Mouse (Mus musculus) lung, adult 2 months (tissue): Measurements from ENCODE around the gene Ica1l. TPM values are rescaled to one million over a fixed set of nuclear protein-coding genes. Genes with fewer than 3 reads are reported as not detected.

Experiments
- DNase-seq: peaks from one replicate; pipeline ENCODE4 v3.0.0; 2022
- H3K4me1 ChIP-seq: fragments of 200-500 bp; 2 replicates; pipeline ENCODE4 v1.6.1; 2011; ENCODE audit warnings: low read length; ENCODE audit not compliant: control insufficient read depth, insufficient read depth
- H3K4me3 ChIP-seq: fragments of 200-500 bp; replicated peaks from 2 replicates; pipeline ENCODE3; 2011; ENCODE audit warnings: low read depth, mild to moderate bottlenecking, control low read depth, low read length; ENCODE audit errors: extremely low read depth
- CTCF ChIP-seq: fragments of 200-500 bp; IDR thresholded peaks from 2 replicates; pipeline ENCODE4 v1.5.1; 2011; ENCODE audit warnings: mild to moderate bottlenecking, low read length, control low read depth; ENCODE audit not compliant: insufficient read depth
- POLR2A ChIP-seq: fragments of 200-500 bp; IDR thresholded peaks from 2 replicates; pipeline ENCODE4 v1.6.1; 2011; ENCODE audit warnings: low read depth, mild to moderate bottlenecking, control low read depth, low read length, borderline replicate concordance; ENCODE audit errors: extremely low read depth
- WGBS: fragments of 180-500 bp; shearing (Covaris S2); methylation state at CpG from one replicate; pipeline ENCODE4 v1.1.7; 2018; 5-methylcytosine and 5-hydroxymethylcytosine counted together
- polyA plus RNA-seq: library from polyadenylated mRNA; depleted of rRNA; stranded (reverse); fragments of >200 nt; gene quantifications from 2 replicates; pipeline ENCODE4 v1.2.3, GENCODE M21; 2012; rRNA removed

The Ica1l gene
- polyA plus RNA-seq, 1 experiment = 0.17 TPM

DNA sequence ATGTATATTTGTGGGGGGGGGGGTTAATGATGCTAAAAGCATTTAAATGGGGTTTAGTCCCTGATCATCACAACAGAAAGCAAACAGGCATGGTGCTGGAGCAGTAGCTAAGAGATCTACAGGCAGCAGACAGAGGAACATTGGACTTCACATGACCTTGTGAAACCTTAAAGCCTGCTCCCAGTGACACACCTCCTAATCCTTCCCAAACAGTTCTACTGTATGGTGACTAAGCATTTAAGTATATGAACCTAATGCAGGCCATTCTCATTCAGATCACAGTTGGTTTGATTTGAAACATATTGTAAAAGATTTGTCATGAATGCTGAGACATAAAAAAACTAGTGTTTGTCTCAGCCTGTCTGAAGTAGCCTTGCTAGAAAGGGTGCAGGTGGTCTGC is 56.4 kb downstream of the Ica1l start:
- no peak for TF ChIP-seq CTCF
- no peak for TF ChIP-seq POLR2A
- Histone ChIP-seq H3K4me3 (no peak overlapping the region), H3K4me1 (no peaks in the 10 kb centered on the region; the same call in 1 of the 2 replicates)
- no peak for DNase-seq

DNA sequence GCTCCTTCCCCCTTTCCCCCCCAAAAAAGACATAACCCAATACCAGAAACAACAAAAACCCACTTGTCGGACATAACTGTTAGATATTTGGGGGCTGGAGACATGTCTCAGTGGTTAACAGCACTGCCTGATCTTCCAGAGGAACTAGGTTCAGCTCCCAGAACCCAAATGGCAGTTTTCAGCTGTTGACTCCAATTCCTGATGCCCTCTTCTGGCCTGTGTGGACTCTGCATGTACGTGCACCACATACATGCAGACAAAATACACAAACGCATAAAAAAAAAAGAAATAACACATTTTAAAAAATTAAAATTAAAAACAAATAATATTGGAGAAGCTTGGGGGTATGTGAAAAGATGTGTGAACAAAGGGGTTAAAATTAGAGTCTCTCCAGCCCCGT is 75.7 kb downstream of the Ica1l start:
- DNase-seq = peak; percentile 27
- 88% methylated on average over 4 of the region's 4 CpGs for WGBS
- no peak overlapping the region for H3K4me3 ChIP-seq
- H3K4me1 ChIP-seq = peaks cover 3% of the 10 kb centered on the region
- TF ChIP-seq CTCF (peak; percentile 47), POLR2A (no peak)

DNA sequence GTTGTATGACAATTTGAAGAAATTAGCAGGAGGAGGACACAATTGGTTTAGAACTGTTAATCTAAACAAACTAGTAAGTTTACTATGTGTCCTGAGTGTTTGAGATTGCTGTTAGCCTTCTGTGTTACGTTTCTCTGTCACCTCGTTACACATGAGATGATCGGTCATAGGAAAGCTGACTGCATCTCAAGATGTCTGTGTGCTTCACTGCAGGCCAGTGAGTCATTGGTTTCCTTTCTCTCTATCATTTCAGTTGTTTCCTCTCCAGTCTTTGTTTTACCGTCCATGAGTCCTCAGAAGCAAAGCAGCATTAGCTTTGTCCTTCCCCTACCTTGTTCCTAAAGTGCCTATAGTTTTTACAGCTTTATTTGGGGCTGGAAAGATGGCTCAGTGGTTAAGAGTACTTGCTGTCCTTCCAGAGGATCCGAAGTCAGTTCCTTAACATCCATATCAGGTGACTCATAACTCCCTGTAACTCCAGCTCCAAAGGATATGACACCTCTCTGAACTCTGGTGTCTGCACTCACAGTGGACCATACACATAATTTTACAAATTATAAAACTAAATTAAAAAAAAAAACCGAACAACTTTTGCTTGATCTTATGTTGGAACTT is 76.7 kb downstream of the Ica1l start:
- DNase-seq = no peak
- peaks cover 3% of the 10 kb centered on the region for H3K4me1 ChIP-seq
- no peak for TF ChIP-seq POLR2A
- TF ChIP-seq CTCF = no peak
- 59% methylated on average over 6 of the region's 6 CpGs for WGBS
- H3K4me3 ChIP-seq = no peak overlapping the region

DNA sequence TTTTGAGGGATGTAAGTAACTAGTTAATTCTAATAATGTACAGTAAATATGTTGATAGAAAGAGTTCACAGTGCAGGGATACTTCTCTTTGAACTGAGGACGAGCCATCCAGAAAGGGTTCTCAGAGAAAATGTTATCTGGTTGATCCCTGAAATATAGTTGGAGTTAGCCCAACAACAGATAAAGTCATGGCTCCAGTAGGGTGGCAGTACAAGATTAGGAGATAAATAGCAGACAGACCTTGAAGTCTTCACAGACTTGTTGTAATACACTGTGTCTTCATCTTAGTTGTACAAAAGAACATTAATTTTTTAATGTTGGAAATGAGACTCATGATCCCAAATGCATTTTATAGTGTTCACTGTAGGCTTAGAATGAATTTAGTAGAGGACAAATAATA is 83.0 kb downstream of the Ica1l start:
- WGBS = 69% methylated on average over 1 of the region's 1 CpGs
- no peak for TF ChIP-seq CTCF
- no peak for TF ChIP-seq POLR2A
- H3K4me3 ChIP-seq = no peak overlapping the region
- no peak for DNase-seq
- no peaks in the 10 kb centered on the region for H3K4me1 ChIP-seq

DNA sequence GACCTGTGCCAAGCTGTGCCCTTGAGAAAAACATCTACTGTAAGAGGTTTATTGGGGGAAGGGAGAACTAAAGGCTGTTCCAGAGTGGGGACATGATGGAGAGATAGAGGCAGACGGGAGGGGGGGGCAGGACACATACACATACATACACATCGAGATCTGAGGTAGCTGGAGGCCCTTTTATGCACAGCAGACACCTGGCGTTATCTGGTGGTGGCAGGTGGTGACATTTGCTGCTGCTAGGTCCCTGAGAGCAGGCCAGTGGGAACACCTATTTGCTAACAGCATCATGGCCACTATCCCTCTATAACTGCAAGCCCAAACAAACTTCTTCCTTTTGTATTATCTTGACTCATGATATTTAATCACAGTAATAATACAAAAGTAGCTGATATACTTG is 85.8 kb downstream of the Ica1l start:
- WGBS = 80% methylated on average over 3 of the region's 3 CpGs

DNA sequence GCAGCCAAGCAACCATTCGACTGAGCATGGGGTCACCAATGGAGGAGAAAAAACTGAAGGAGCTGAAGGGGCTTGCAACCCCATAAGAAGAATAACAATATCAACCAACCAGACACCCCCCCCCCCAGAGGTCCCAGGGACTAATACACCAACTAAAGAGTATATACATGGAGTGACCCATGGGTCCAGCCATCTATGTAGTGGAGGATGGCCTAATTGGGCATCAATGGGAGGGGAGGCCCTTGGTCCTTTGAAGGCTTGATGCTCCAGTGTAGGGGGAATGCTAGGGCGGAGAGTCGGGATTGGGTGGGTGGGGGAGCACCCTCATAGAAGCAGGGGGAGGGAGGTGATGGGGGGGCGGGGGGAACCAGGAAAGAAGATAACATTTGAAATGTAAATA is 95.5 kb downstream of the Ica1l start:
- 100% methylated on average over 4 of the region's 4 CpGs for WGBS
- no peak for TF ChIP-seq CTCF
- TF ChIP-seq POLR2A = no peak
- DNase-seq = no peak
- Histone ChIP-seq H3K4me1 (peaks cover 14% of the 10 kb centered on the region), H3K4me3 (no peak overlapping the region)

More for the DNA sequence above, 85.8 kb downstream of the Ica1l start:
- TF ChIP-seq POLR2A (no peak), CTCF (no peak)
- H3K4me3 ChIP-seq = no peak overlapping the region
- DNase-seq = no peak
- no peaks in the 10 kb centered on the region for H3K4me1 ChIP-seq

DNA sequence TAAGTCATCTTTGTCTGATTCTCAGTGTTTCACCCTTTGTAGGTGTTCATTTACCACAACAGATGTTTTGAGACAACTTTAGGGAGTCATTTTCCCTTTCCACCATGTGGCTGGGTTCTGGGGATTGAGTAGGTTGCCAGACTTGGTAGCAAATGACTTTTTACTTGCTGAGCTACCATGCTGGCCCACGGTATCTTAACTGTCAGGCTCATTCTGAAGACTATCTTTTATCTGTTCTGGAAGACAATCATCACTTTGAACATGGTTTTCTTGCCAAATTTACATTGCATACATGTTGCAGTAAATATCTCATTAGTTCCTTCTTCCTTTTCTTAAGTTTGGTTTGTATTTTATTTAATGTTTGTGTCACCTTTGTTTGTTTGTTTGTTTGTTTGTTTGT is 97.0 kb downstream of the Ica1l start:
- WGBS = 32% methylated on average over 1 of the region's 1 CpGs
- no peak for DNase-seq
- Histone ChIP-seq H3K4me3 (no peak overlapping the region), H3K4me1 (peaks cover 23% of the 10 kb centered on the region)
- TF ChIP-seq CTCF = no peak
- TF ChIP-seq POLR2A = no peak

DNA sequence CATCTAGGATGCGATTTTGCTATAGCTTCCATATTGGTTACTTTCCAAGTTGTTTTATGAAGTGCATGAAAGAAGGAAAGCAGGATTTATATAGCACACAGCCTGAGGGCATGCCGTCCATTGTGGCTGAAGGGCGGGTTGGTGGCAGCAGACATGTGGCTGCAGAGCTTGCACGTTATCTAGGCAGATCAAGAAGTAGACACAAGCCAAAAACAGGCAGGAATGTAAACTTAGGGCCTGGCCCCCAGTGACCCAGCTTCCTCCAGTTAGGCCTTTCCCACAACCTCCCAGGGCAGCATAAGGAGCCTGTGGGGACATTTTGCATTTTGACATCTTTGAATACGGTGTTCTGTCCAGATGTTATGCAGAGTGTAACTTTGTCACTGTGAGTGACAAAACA is 99.2 kb downstream of the Ica1l start:
- DNase-seq = no peak
- WGBS = 25% methylated on average over 5 of the region's 5 CpGs
- no peak for TF ChIP-seq POLR2A
- no peak overlapping the region for H3K4me3 ChIP-seq
- H3K4me1 ChIP-seq = peaks cover 23% of the 10 kb centered on the region

DNA sequence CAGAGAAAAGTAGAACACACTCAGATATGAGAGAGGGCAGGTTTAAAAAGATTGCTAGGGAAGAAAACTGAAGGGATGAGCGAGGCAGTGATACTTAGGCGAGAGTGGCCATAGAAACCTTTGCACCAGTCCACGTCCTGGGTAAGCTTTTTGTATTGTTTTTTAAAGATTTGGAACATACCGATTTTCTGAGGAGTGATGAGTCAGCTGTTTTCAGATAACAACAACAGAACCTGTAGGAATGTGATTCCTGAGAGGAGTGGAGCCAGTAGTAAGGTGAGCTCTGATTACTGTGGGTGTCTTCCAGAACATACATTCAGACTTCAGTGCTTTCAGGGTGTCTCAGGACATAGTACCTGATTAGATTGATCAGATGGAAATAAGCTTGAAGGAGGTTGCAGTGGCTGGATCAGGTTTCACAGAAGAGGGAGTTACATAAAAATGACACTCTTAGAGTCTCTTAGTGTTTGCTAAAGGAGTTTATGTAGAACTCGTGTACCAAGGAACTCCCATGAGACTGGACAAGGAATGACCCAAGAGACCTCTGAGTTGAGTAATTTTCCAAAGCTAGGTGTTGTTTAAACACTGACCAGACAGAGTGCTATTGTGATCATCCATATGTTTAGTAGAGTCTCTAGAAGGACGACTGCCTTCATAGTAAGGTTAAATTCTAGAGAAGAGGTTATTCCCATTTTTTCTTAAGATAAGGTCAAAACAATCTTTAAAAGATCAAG is 100.8 kb downstream of the Ica1l start:
- no peak overlapping the region for H3K4me3 ChIP-seq
- 51% methylated on average over 6 of the region's 6 CpGs for WGBS
- TF ChIP-seq POLR2A = no peak
- TF ChIP-seq CTCF = no peak
- DNase-seq = no peak
- peaks cover 23% of the 10 kb centered on the region for H3K4me1 ChIP-seq

DNA sequence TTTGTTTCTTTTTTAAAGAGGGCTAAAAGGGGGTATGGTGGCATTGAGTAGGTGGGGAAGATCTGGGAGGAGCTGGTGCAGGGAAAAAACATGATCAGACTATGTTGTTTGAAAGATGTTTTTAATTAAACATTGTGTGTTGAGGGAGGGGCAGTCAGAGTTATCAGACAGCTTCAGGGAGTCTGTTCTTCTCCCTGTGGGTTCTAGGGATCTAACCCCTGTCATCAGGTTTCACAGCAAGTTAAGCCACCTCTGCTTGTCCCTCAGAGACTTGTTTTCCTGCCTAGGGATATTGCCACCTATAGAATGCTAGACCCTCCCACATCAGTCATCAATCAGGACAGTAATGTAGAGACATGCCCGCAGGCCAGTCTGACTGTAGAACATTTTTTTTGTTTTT is 101.9 kb downstream of the Ica1l start:
- no peak for DNase-seq
- H3K4me3 ChIP-seq = no peak overlapping the region
- H3K4me1 ChIP-seq = peaks cover 23% of the 10 kb centered on the region
- 88% methylated on average over 1 of the region's 1 CpGs for WGBS
- TF ChIP-seq CTCF = no peak
- TF ChIP-seq POLR2A = no peak

DNA sequence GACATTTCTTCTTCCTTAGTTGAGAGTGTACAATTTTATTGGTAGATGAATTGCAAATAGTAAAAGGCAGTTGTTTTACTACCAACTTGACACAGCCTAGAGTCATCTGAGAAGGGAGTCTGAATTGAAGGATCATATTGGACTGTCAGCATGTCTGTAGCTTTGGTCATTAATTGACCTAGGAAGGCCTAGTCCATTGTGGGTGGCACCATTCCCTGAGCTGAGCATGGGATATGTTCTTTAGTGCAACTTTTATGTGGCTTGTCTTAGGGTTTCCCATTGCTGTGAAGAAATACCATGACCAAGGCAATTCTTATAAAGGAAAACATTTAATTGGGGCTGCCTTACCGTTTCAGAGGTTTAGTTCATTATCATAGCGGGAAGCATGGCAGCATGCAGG is 110.0 kb downstream of the Ica1l start:
- 92% methylated on average over 2 of the region's 2 CpGs for WGBS
- TF ChIP-seq CTCF (no peak), POLR2A (no peak)
- H3K4me3 ChIP-seq = no peak overlapping the region
- DNase-seq = no peak
- peaks cover 5% of the 10 kb centered on the region for H3K4me1 ChIP-seq

Other genes starting within 250 kb of the Ica1l start
- gene Fam117b, start 130.2 kb downstream of the Ica1l start, polyA plus RNA-seq = 18.8 and 28.6 TPM in 2 replicates
- 1.7 and 2.8 TPM in 2 replicates for gene Carf, start 55.1 kb upstream of the Ica1l start, polyA plus RNA-seq
- gene Wdr12, start 55.5 kb upstream of the Ica1l start, polyA plus RNA-seq = 2.7 and 3.1 TPM in 2 replicates
- 3.2 and 6.2 TPM in 2 replicates for gene Nbeal1, start 137.4 kb upstream of the Ica1l start, polyA plus RNA-seq